Mouse (Mus musculus) adrenal gland, postnatal 14 days (tissue): ENCODE data around the gene Cd300ld. TPM values are rescaled to one million over a fixed set of nuclear protein-coding genes. Genes with fewer than 3 reads are reported as not detected.
"Not testable (repeated sequence)": the region's sequence is repeated elsewhere in the genome, so short reads cannot be mapped to it uniquely, and the experiment has no call there.

Experiments
- DNase-seq: peaks from one replicate; pipeline ENCODE4 v3.0.0; 2021; ENCODE audit warnings: mixed read lengths
- long read RNA-seq, 2 experiments: library from polyadenylated mRNA; stranded (forward); transcript quantifications; one replicate each; pipeline ENCODE4 v2.0.0; 2021
- total RNA-seq: library from RNA; stranded (reverse); gene quantifications from 2 replicates; pipeline ENCODE4 v1.2.3, GENCODE M21; 2021

Cd300ld gene
- total RNA-seq: 0.34 and 0.78 TPM in 2 replicates
- long read RNA-seq, experiment 1: 0 reads
- long read RNA-seq, experiment 2: 0 reads

GRCm38 (mm10) chr11:114989793-114990192, at the start of gene Cd300ld:
Gene Cd300ld (minus strand): TSS chr11:114989922.
- DNase-seq: no peak

DNA sequence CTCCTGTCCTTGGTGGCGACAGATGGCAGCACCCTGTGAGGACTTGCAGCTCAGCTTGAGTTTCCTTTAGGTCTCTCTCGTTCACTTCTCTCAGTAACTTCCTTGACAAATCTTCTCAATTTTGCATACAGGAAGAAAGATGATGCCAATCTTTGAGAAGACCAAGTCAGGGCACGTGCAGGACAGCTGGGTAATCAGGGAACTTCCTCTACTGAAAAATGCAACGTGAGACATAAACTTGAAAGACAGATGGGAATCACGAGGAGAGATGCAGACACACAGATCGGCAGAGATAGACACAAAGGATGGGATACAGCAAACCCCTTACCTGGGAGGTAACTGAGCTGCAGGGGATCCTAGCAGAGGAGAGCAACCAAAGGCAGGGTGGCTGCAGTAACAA, 47.9 kb upstream of the Cd300ld start, which contains the start of gene Cd300ld5:
TSS of gene Cd300ld5 (minus strand) at position 101 of the 400 bp plus-strand sequence.
- not testable (repeated sequence) for DNase-seq

GRCm38 (mm10) chr11:115026912-115027311, 37.2 kb upstream of the Cd300ld start, which contains the start of gene Cd300ld4:
Gene Cd300ld4 (minus strand): TSS chr11:115027012.
- not testable (repeated sequence) for DNase-seq

DNA sequence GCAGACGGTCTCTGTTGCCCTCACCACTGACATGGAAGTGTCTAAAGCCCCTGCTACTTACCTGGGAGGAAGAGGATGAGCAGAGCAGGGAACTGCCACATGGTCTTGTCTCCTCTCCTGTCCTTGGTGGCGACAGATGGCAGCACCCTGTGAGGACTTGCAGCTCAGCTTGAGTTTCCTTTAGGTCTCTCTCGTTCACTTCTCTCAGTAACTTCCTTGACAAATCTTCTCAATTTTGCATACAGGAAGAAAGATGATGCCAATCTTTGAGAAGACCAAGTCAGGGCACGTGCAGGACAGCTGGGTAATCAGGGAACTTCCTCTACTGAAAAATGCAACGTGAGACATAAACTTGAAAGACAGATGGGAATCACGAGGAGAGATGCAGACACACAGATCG, 26.4 kb upstream of the Cd300ld start, which contains the start of gene Cd300ld2:
TSS of gene Cd300ld2 (minus strand) at position 101 of the 400 bp plus-strand sequence.
- DNase-seq: not testable (repeated sequence)

DNA sequence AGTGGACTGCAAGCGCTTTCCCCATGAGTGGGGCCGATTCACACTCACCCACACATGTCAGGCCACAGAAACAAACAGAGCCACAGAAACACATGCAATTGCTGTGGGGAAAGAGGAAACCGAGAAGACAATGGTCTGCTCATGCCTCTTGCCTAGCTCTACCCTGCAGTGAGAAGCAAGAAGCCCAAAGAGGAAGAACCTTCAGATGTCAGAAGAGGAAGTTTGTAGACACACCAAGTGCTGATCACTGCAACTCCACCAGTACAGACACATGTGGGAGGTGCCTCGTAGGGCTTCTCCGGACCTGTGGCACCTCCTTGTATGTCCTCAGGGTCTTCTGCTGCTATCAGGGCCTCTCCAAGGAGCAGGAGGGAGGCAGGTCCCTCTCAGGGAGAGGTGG, 14.3 kb upstream of the Cd300ld start:
- DNase-seq: no peak

GRCm38 (mm10) chr11:115001474-115002040, 11.8 kb upstream of the Cd300ld start, which contains the start of gene Cd300c2:
Gene Cd300c2 (minus strand): TSS chr11:115001880.
- no peak for DNase-seq

DNA sequence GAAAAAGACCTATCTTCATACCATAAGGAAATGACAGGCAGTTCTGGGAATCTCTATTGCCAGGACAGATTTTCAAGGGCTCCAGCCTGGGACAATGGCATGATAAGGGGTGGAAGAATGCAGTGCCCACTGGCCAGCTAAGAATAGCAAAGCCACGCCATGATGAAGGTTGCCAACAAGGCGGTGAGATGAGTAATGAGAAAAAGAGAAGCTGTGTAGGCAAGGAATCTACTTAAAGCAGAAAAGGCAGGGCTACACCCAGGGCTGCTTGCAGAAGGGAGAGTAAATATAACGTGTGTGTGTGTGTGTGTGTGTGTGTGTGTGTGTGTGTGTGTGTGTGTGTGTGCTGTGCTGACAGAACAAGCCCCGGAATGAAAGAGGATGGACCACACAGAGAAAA, 7.9 kb downstream of the Cd300ld start:
- no peak for DNase-seq

- DNase-seq: no peak
Measured at GRCm38 (mm10) chr11:114972726-114973125, 17.0 kb downstream of the Cd300ld start.

- no peak for DNase-seq
Measured at GRCm38 (mm10) chr11:114968752-114969207, 20.9 kb downstream of the Cd300ld start, which contains the start of gene Cd300c. Gene Cd300c (minus strand): TSS chr11:114969157.

DNA sequence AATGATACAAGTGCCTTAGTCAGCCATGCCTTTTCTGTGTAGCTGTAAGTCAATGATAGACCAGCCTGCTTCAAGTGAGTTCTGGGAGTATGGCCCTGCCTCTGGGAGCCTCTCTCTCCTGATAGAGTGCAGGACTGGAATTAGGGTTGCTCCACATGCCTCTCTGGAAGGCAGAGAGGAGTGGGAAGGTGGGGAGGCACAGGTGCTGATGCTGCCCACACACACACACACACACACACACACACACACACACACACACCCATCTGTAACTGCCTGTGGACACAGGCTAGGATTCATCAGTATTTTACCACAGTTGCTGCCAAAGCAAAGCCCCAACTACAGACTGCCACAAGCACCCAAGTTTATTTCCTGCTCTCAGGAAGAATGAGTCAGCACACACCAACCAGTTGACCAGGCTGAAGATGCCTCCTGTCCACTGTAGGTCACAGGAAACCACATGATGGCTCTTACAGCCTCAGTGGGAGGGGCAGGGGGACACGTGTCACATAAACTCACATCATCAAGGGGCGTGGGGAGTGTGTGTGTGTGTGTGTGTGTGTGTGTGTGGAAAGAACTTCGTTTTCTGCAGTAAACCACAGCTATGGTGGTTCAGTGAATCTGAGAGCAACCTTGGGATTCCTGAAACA, 24.4 kb downstream of the Cd300ld start:
- peak; percentile 31 for DNase-seq

GRCm38 (mm10) chr11:114960369-114960768, 29.4 kb downstream of the Cd300ld start:
- DNase-seq: no peak

- DNase-seq: no peak
Measured at GRCm38 (mm10) chr11:114934144-114934543, 55.6 kb downstream of the Cd300ld start, which contains the start of gene Cd300lb. Gene Cd300lb (minus strand): TSS chr11:114934386.

DNA sequence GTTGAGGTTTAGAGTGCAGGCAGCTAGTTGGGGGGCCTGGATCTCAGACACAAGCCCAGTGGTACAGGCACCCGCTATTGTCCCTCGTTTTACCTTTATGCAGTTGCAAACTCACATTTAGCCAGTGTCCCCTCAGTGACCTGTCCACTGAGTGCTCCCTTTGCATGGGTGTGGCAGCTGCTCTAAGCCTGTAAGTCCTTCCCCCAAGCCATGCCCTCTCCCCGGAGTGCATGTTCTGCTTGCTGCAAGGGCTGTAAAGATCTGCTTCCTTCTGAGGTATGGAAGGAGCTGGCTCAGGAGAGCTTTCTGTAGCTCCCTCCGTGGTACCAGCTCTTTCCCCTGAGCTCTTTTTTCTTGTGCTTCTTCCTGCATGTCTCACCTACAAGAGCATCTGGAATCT, 56.1 kb downstream of the Cd300ld start:
- no peak for DNase-seq

Other genes with a start within 250 kb of the Cd300ld start
- gene Kif19a, start 224.5 kb downstream of the Cd300ld start, total RNA-seq: 0.41 and 0.56 TPM in 2 replicates
- not detected in 2 replicates for gene Btbd17, start 194.0 kb downstream of the Cd300ld start, total RNA-seq
- gene Gpr142, start 191.0 kb downstream of the Cd300ld start, total RNA-seq: not detected in 2 replicates
- gene Gprc5c, start 138.8 kb downstream of the Cd300ld start, total RNA-seq: 16.6 and 18.6 TPM in 2 replicates
- gene Cd300a, start 99.9 kb downstream of the Cd300ld start, total RNA-seq: 1.1 and 2.2 TPM in 2 replicates
- 0.70 and 1.7 TPM in 2 replicates for gene Cd300lb, start 55.5 kb downstream of the Cd300ld start, total RNA-seq
- gene Cd300c, start 20.8 kb downstream of the Cd300ld start, total RNA-seq: 0.83 TPM in 1 of 2 replicates, not detected in the other
- 0.93 and 3.7 TPM in 2 replicates for gene Cd300c2, start 12.0 kb upstream of the Cd300ld start, total RNA-seq
- not detected in 2 replicates for gene Cd300ld2, start 26.3 kb upstream of the Cd300ld start, total RNA-seq
- gene Cd300ld4, start 37.1 kb upstream of the Cd300ld start, total RNA-seq: 0.79 TPM in 1 of 2 replicates, not detected in the other
- 4.0 and 5.3 TPM in 2 replicates for gene Cd300ld5, start 47.8 kb upstream of the Cd300ld start, total RNA-seq
- gene Cd300ld3, start 58.5 kb upstream of the Cd300ld start, total RNA-seq: 3.3 TPM in 1 of 2 replicates, not detected in the other
- 0.30 and 0.63 TPM in 2 replicates for gene Cd300e, start 72.3 kb upstream of the Cd300ld start, total RNA-seq
- gene Rab37, start 101.5 kb upstream of the Cd300ld start, total RNA-seq: 1.9 and 3.3 TPM in 2 replicates
- 0.52 and 1.4 TPM in 2 replicates for gene Cd300lf, start 144.1 kb upstream of the Cd300ld start, total RNA-seq
- gene Slc9a3r1, start 173.4 kb upstream of the Cd300ld start, total RNA-seq: 23.0 and 24.3 TPM in 2 replicates
- gene Tmem104, start 197.6 kb upstream of the Cd300ld start, total RNA-seq: 9.0 and 15.7 TPM in 2 replicates
- 26.4 and 30.6 TPM in 2 replicates for gene Nat9, start 197.9 kb upstream of the Cd300ld start, total RNA-seq